Mouse (Mus musculus): ENCODE results near the gene Cd40. TPM values are rescaled to one million over a fixed set of nuclear protein-coding genes. Genes with fewer than 3 reads are reported as not detected.

The Cd40 gene
- polyA plus RNA-seq, 1 experiment from 2014 or later = 0.39 TPM

DNA sequence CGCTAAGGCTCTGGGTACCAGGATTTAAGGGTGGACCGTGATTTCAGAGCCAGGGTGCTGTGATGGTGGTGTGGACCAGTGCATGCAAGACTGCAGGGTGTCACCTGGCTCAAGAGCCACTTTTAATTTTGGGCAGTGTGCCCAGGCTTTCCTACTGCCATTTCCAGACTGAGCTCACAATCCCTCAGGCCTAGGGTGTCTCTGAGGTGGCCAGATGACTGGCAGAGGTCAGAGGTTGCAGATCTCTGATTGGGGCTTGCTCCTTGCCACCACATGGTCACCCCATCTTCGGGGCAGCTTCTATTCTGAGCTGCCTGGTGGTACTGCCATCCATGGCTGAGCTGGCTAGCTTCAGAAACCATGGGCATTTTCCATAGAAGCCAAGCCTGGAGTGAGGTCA, 43.4 kb downstream of the Cd40 start:
- ChIA-PET POLR2A (no interaction called here), CTCF (no interaction called here)
- DNase-seq (ENCODE audit: low read depth, low spot score) = no peak
- no peak for TF ChIP-seq CTCF (IDR thresholded peaks at IDR 0.05)
- no peak for ATAC-seq
- H3K27me3 ChIP-seq = peaks cover 27% of the 10 kb centered on the region
- in situ Hi-C loops (cut with MboI; ENCODE audit: low pct_unique_long_range_greater_than_20kb) = loop anchor here (25.0 kb wide), 1 partner anchor 363 kb away; the partner anchor contains the start of gene Slc13a3

DNA sequence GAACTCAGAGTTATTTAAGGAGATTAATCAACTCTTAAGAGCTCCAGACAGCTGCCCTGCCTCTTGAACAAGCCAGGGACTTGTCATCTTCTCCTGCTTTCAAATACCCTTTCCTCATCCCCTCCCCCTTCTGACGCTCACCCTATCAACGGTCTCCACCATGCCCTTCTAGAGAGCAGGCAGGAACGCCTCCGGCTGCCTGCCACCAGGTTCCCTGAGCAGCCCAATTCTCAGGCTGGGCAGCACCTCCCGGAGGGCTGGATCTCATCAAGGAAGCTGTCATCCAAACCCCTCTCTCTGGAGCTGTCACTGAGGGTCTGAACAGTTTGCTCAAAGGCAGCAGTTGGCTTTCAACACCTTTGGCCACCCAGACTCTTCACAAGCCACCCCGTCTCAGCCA, 45.3 kb downstream of the Cd40 start:
- ChIA-PET CTCF (no interaction called here), POLR2A (no interaction called here)
- peaks cover 34% of the 10 kb centered on the region for H3K27me3 ChIP-seq
- in situ Hi-C loops (cut with MboI; ENCODE audit: low pct_unique_long_range_greater_than_20kb) = no loop called here
- DNase-seq (ENCODE audit: low read depth, low spot score) (no peak), ATAC-seq (no peak)
- TF ChIP-seq CTCF (IDR thresholded peaks at IDR 0.05) = no peak

DNA sequence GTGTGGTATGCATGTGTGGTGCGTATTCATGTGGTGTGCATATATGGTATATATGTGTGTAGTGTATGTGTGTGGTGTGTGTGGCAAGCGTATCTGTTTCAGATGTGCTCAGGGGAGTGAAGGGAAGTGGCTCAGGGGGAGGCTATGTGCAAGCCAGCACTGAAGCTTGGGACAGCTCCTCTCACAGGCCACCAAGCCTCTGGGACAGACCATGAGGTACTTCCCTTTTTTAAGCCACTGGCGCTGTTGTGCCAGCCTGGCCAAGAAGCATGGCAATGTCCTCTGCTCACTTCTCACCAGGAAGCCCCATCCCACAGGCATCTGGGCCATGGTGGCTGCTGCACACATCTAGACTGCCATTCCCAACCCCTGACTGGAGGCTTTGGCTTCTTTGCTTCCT, 47.5 kb downstream of the Cd40 start:
- TF ChIP-seq CTCF (IDR thresholded peaks at IDR 0.05) = no peak
- CTCF ChIA-PET = no interaction called here
- no peak for ATAC-seq
- DNase-seq (ENCODE audit: low read depth, low spot score) = no peak
- in situ Hi-C loops (cut with MboI; ENCODE audit: low pct_unique_long_range_greater_than_20kb) = no loop called here
- POLR2A ChIA-PET = no interaction called here
- H3K27me3 ChIP-seq = peaks cover 38% of the 10 kb centered on the region

DNA sequence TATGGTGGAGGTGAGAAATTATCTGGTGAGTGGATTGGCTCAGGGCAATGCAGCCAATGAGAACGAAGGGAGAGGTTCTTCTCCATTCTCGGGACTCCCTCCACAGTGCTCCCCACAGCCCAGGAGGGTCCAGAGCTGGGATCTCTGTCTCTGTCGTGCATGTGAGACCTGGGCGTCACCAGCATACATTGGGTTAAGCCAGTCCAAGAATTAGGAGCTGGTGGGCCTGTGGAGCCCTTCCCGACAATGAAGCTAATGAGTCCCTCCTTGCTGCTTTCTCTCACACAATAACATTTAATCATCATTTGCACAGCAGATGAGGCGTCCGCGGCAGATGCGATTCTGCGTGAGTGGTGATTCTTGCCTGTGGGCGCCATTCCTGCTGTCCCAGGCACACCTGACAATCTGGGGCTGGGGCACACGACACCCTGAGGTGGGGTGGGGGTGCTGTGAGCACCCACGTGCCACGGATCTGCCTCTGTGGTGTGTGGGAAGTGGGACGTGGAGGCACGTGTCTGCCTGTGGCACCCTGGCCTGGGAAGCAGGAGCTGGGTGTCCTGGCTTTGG, 50.2 kb downstream of the Cd40 start:
- no peak for ATAC-seq
- no peak for TF ChIP-seq CTCF (IDR thresholded peaks at IDR 0.05)
- in situ Hi-C loops (cut with MboI; ENCODE audit: low pct_unique_long_range_greater_than_20kb) = no loop called here
- POLR2A ChIA-PET = no interaction called here
- CTCF ChIA-PET = no interaction called here
- peaks cover 40% of the 10 kb centered on the region for H3K27me3 ChIP-seq
- DNase-seq (ENCODE audit: low read depth, low spot score) = no peak

DNA sequence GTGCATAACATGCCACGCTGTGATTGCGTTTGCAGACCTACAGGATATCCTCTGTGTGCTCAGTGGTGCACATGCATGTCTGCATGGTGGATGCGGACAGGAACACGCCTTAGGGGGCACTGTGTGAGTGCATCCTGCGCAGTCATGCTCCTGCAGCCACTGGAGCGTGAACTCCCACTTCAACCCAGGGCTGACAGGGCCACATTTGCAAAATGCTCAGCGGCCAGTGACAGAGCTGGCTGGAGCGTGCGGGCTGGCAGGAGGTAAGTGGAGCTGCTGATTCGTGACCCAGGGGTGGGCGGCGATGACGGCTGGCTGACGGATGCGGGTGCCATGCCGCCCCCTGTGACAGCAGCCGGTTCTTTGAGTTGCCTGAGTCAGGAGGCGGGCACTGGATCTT, 51.2 kb downstream of the Cd40 start:
- DNase-seq (ENCODE audit: low read depth, low spot score) (no peak), ATAC-seq (no peak)
- H3K27me3 ChIP-seq = peaks cover 38% of the 10 kb centered on the region
- in situ Hi-C loops (cut with MboI; ENCODE audit: low pct_unique_long_range_greater_than_20kb) = no loop called here
- TF ChIP-seq CTCF (IDR thresholded peaks at IDR 0.05) = no peak
- POLR2A ChIA-PET = no interaction called here
- CTCF ChIA-PET = no interaction called here

DNA sequence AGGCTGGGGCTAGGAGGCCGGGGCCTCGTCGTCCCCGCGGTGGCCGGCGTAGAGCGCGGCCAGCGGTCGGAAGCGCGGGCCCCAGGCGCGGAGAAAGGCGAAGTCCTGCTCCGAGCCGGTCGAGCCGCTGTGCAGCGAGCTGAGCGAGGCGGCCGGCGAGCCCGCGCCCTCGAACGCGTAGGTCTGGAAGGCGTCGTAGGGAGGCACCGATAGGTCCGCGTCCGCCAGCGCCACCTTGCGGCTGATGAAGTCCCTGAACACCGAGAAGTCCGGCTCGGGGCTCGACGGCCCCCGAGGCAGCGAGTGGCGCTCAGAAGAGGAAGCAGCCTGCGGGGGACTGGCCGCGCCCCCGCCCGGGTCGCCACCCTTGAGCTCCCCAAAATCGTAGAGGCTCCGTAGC, 56.7 kb downstream of the Cd40 start:
- CTCF ChIA-PET = no interaction called here
- no peak for DNase-seq (ENCODE audit: low read depth, low spot score)
- H3K27me3 ChIP-seq = peaks cover 31% of the 10 kb centered on the region
- POLR2A ChIA-PET = interaction anchor here (0.6 kb wide), 1 partner anchor 163 kb away, joined by 4 read pairs; no protein-coding TSS in a partner anchor
- TF ChIP-seq CTCF (IDR thresholded peaks at IDR 0.05) = peak; percentile 97
- no peak for ATAC-seq
- in situ Hi-C loops (cut with MboI; ENCODE audit: low pct_unique_long_range_greater_than_20kb) = no loop called here

DNA sequence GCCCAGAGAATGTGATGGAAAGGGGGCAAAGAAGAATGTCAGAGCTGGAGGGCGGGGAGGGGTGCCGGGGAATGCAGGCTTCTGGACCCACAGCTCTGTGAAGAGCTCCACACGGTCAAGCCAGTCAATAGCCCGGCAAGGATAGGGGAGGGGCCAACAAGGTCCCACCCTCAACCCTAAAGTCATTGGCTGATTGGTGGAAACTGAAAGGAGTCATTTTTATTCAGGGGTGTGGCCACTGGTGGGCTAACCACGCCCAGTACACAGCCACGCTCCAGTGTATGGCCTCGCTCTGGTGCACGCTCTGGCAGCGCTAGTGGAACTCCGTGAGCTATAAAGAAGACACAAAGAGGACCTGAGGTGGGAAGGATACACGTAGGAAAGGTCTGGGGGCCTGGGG, 58.3 kb downstream of the Cd40 start:
- in situ Hi-C loops (cut with MboI; ENCODE audit: low pct_unique_long_range_greater_than_20kb) = no loop called here
- POLR2A ChIA-PET = no interaction called here
- ATAC-seq (no peak), DNase-seq (ENCODE audit: low read depth, low spot score) (no peak)
- peaks cover 30% of the 10 kb centered on the region for H3K27me3 ChIP-seq
- CTCF ChIA-PET = no interaction called here
- no peak for TF ChIP-seq CTCF (IDR thresholded peaks at IDR 0.05)

DNA sequence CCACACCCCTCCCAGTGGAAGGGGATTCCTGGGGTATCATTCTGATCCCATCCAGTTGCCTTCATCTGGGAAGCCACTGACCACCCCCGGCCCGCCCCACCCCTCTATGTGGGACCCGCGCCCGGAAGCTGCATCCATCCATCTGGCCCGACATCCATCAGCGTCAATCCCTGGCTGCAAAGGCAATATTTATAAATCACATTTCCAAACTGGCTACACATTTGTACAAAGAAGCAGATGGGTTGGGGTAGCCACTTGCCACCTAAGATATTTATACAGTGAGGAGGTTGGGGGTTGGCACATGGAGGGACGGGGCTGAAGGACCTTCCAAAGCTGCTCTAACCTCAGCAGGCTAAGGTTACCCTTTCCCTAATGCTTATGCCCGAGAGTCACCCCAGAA, 65.3 kb downstream of the Cd40 start:
- CTCF ChIA-PET = no interaction called here
- POLR2A ChIA-PET = no interaction called here
- H3K27me3 ChIP-seq = peaks cover 31% of the 10 kb centered on the region
- ATAC-seq = no peak
- no peak for TF ChIP-seq CTCF (IDR thresholded peaks at IDR 0.05)
- in situ Hi-C loops (cut with MboI; ENCODE audit: low pct_unique_long_range_greater_than_20kb) = no loop called here
- DNase-seq (ENCODE audit: low read depth, low spot score) = no peak

DNA sequence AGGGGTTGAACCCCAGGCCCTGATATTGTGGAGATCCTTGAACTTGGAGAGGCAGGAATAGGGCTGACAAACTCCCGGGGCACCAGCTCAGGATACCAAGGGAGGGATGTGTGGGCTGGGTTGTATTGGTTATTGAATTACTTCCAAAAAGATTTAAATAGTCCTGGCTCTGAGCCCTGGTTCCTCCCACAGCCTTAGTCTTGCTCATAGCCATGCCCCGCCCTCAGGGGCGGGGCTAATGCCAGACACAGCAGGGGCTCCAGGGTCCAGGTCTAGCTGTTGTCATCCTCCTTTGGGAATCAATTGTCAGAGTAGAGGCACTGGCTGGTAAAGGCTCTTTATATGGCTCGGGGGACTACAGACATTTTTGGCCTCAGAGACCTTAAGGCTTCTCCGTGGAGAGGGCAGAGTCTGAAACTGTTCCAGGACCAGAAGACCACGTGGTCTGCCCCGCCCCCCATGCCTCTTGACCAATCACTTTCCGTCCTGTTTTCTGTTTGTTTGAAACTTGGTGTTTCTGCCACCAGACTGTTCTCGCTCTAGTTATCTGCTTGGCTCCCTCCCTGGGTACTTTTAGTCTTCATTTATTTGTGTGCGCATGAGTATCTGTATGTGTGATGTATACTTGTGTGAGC, 65.9 kb downstream of the Cd40 start:
- DNase-seq (ENCODE audit: low read depth, low spot score) = no peak

More for the DNA sequence above, 65.9 kb downstream of the Cd40 start:
- in situ Hi-C loops (cut with MboI; ENCODE audit: low pct_unique_long_range_greater_than_20kb) = no loop called here
- ChIA-PET CTCF (no interaction called here), POLR2A (no interaction called here)
- TF ChIP-seq CTCF (IDR thresholded peaks at IDR 0.05) = no peak
- ATAC-seq = no peak
- H3K27me3 ChIP-seq = peaks cover 35% of the 10 kb centered on the region

Other genes starting within 250 kb of the Cd40 start
- 13.2 TPM for gene Zswim1, start 232.9 kb upstream of the Cd40 start, polyA plus RNA-seq (2021)
- gene Spata25, start 227.1 kb upstream of the Cd40 start, polyA plus RNA-seq (2021) = 0.14 TPM
- gene Ctsa, start 222.8 kb upstream of the Cd40 start, polyA plus RNA-seq (2021) = 479 TPM
- 2.6 TPM for gene Neurl2, start 222.2 kb upstream of the Cd40 start, polyA plus RNA-seq (2021)
- 9.4 TPM for gene Pltp, start 197.9 kb upstream of the Cd40 start, polyA plus RNA-seq (2021)
- 38.7 TPM for gene Pcif1, start 176.3 kb upstream of the Cd40 start, polyA plus RNA-seq (2021)
- 19.0 TPM for gene Zfp335, start 143.9 kb upstream of the Cd40 start, polyA plus RNA-seq (2021)
- gene Mmp9, start 114.8 kb upstream of the Cd40 start, polyA plus RNA-seq (2021) = 0.12 TPM
- 3.9 TPM for gene Slc12a5, start 94.8 kb upstream of the Cd40 start, polyA plus RNA-seq (2021)
- 40.0 TPM for gene Ncoa5, start 20.8 kb upstream of the Cd40 start, polyA plus RNA-seq (2021)
- gene 1700025C18Rik, start 35.1 kb downstream of the Cd40 start, polyA plus RNA-seq (2021) = not detected
- not detected for gene Cdh22, start 179.2 kb downstream of the Cd40 start, polyA plus RNA-seq (2021)
- gene Slc35c2, start 232.2 kb downstream of the Cd40 start, polyA plus RNA-seq (2021) = 31.2 TPM

All from Patski (cell line).